Mouse (Mus musculus): ENCODE data around the gene Thsd4.
A peak's percentile ranks its signal among the peaks of the same experiment; 100 is the strongest.
"Not testable (repeated sequence)": the region's sequence is repeated elsewhere in the genome, so short reads cannot be mapped to it uniquely, and the experiment has no call there.

The Thsd4 gene

GRCm38 (mm10) chr9:60307469-60307868 is 214.4 kb downstream of the Thsd4 start:
- no peak for DNase-seq (ENCODE audit: low spot score)

- DNase-seq (ENCODE audit: low spot score) = no peak
Observed at GRCm38 (mm10) chr9:60306241-60306640, 215.6 kb downstream of the Thsd4 start.

GRCm38 (mm10) chr9:60305204-60305840 is 216.5 kb downstream of the Thsd4 start:
- no peak for DNase-seq (ENCODE audit: low spot score)

GRCm38 (mm10) chr9:60296276-60296675 is 225.6 kb downstream of the Thsd4 start:
- no peak for DNase-seq (ENCODE audit: low spot score)

GRCm38 (mm10) chr9:60295199-60295598 is 226.6 kb downstream of the Thsd4 start:
- DNase-seq (ENCODE audit: low spot score) = no peak

GRCm38 (mm10) chr9:60293129-60293528 is 228.7 kb downstream of the Thsd4 start:
- DNase-seq (ENCODE audit: low spot score) = no peak

GRCm38 (mm10) chr9:60290780-60291179 is 231.1 kb downstream of the Thsd4 start:
- DNase-seq (ENCODE audit: low spot score) = no peak

- DNase-seq (ENCODE audit: low spot score) = no peak
Observed at GRCm38 (mm10) chr9:60288789-60289188, 233.1 kb downstream of the Thsd4 start.

- DNase-seq (ENCODE audit: low spot score) = no peak
Observed at GRCm38 (mm10) chr9:60286390-60286789, 235.5 kb downstream of the Thsd4 start.

GRCm38 (mm10) chr9:60285047-60285462 is 236.8 kb downstream of the Thsd4 start:
- no peak for DNase-seq (ENCODE audit: low spot score)

- DNase-seq (ENCODE audit: low spot score) = no peak
Observed at GRCm38 (mm10) chr9:60284318-60284717, 237.5 kb downstream of the Thsd4 start.

- no peak for DNase-seq (ENCODE audit: low spot score)
Observed at GRCm38 (mm10) chr9:60283546-60283945, 238.3 kb downstream of the Thsd4 start.

GRCm38 (mm10) chr9:60281281-60281680 is 240.6 kb downstream of the Thsd4 start:
- DNase-seq (ENCODE audit: low spot score) = no peak

- no peak for DNase-seq (ENCODE audit: low spot score)
Observed at GRCm38 (mm10) chr9:60280786-60281185, 241.1 kb downstream of the Thsd4 start.

GRCm38 (mm10) chr9:60279556-60279955 is 242.3 kb downstream of the Thsd4 start:
- no peak for DNase-seq (ENCODE audit: low spot score)

- no peak for DNase-seq (ENCODE audit: low spot score)
Observed at GRCm38 (mm10) chr9:60276351-60276750, 245.5 kb downstream of the Thsd4 start.

- DNase-seq (ENCODE audit: low spot score) = peak; percentile 60
Observed at GRCm38 (mm10) chr9:60275410-60276159, 246.3 kb downstream of the Thsd4 start.

- no peak for DNase-seq (ENCODE audit: low spot score)
Observed at GRCm38 (mm10) chr9:60274503-60274902, 247.3 kb downstream of the Thsd4 start.

GRCm38 (mm10) chr9:60272345-60272744 is 249.5 kb downstream of the Thsd4 start:
- DNase-seq (ENCODE audit: low spot score) = not testable (repeated sequence)

- DNase-seq (ENCODE audit: low spot score) = no peak
Observed at GRCm38 (mm10) chr9:60271940-60272339, 249.9 kb downstream of the Thsd4 start.

GRCm38 (mm10) chr9:60269807-60270206 is 252.0 kb downstream of the Thsd4 start:
- no peak for DNase-seq (ENCODE audit: low spot score)

GRCm38 (mm10) chr9:60267273-60267626 is 254.6 kb downstream of the Thsd4 start:
- DNase-seq (ENCODE audit: low spot score) = no peak

GRCm38 (mm10) chr9:60266583-60267272 is 255.1 kb downstream of the Thsd4 start:
- DNase-seq (ENCODE audit: low spot score) = no peak
